Mouse (Mus musculus) MEL (cell line): Measurements from ENCODE around the gene Casp6. TPM values are rescaled to one million over a fixed set of nuclear protein-coding genes. Genes with fewer than 3 reads are reported as not detected.

Experiments
- DNase-seq: peaks from one replicate; pipeline ENCODE4 v3.0.0; 2011; ENCODE audit warnings: low read depth, low spot score
- H3K27ac ChIP-seq: 2 replicates; pipeline ENCODE4 v1.5.1; 2012; ENCODE audit warnings: low read depth, mild to moderate bottlenecking, control low read depth, low read length, moderate library complexity; ENCODE audit not compliant: control insufficient read depth
- H3K27me3 ChIP-seq, 2 experiments: fragments of 150-350 bp in 1 of 2; sonication (generic) in 1 of 2; 2 replicates each; pipeline ENCODE4 v1.6.1; 2012; ENCODE audit warnings: low read length in 2 of 2, mild to moderate bottlenecking in 2 of 2, improper control_type of control experiment in 1 of 2, moderate library complexity in 1 of 2; ENCODE audit not compliant: insufficient read depth in 2 of 2, control insufficient read depth in 1 of 2
- H3K36me3 ChIP-seq, 2 experiments: 2 replicates each; pipeline ENCODE4 v1.6.1; 2012 to 2014; ENCODE audit warnings: low read length in 2 of 2, improper control_type of control experiment in 1 of 2, inconsistent platforms in 1 of 2, mild to moderate bottlenecking in 1 of 2; ENCODE audit not compliant: insufficient read depth in 2 of 2, control insufficient read depth in 1 of 2
- H3K4me1 ChIP-seq, 2 experiments: fragments of 150-350 bp in 1 of 2; sonication (generic) in 1 of 2; 2 replicates each; pipeline ENCODE4 v1.6.1; 2012; ENCODE audit warnings: low read length in 2 of 2, improper control_type of control experiment in 1 of 2, mild to moderate bottlenecking in 1 of 2; ENCODE audit not compliant: insufficient read depth in 2 of 2, control insufficient read depth in 1 of 2
- H3K4me3 ChIP-seq, 2 experiments: fragments of 150-350 bp in 1 of 2; sonication (generic) in 1 of 2; 2 replicates each; pipeline ENCODE4 v1.5.1; 2012; ENCODE audit warnings: low read depth in 2 of 2, low read length in 2 of 2, mild to moderate bottlenecking in 2 of 2, moderate library complexity in 2 of 2, control low read depth in 1 of 2, improper control_type of control experiment in 1 of 2; ENCODE audit not compliant: control insufficient read depth in 1 of 2, insufficient read depth in 1 of 2
- H3K79me2 ChIP-seq: 2 replicates; pipeline ENCODE4 v1.6.1; 2012; ENCODE audit warnings: mild to moderate bottlenecking, low read length, moderate library complexity; ENCODE audit not compliant: control insufficient read depth, poor library complexity, insufficient read depth
- H3K9ac ChIP-seq: 2 replicates; pipeline ENCODE4 v1.6.1; 2012; ENCODE audit warnings: low read depth, mild to moderate bottlenecking, control low read depth, low read length, moderate library complexity; ENCODE audit not compliant: control insufficient read depth, poor library complexity, severe bottlenecking
- H3K9me3 ChIP-seq: fragments of 150-350 bp; sonication (generic); replicated peaks from 2 replicates; pipeline ENCODE4 v1.6.1; 2012; ENCODE audit warnings: mild to moderate bottlenecking, low read length, improper control_type of control experiment, moderate library complexity; ENCODE audit not compliant: insufficient read depth
- BHLHE40 ChIP-seq: IDR thresholded peaks from 2 replicates; pipeline ENCODE4 v1.6.1; 2012; ENCODE audit warnings: low read depth, mild to moderate bottlenecking, inconsistent platforms, low read length, improper control_type of control experiment, borderline replicate concordance
- CTCF ChIP-seq, 3 experiments: IDR thresholded peaks in 2 of 3; conservative IDR thresholded peaks in 1 of 3; 2 replicates each; pipeline ENCODE4 v1.5.1; 2011 to 2012; ENCODE audit warnings: low read length in 3 of 3, low read depth in 2 of 3, mild to moderate bottlenecking in 2 of 3, improper control_type of control experiment in 1 of 3, inconsistent platforms in 1 of 3, mixed read lengths in 1 of 3, moderate library complexity in 1 of 3; ENCODE audit not compliant: control insufficient read depth in 1 of 3, insufficient read depth in 1 of 3, poor library complexity in 1 of 3, severe bottlenecking in 1 of 3
- E2F4 ChIP-seq: IDR thresholded peaks from 2 replicates; pipeline ENCODE4 v1.6.1; 2011; ENCODE audit warnings: low read depth, low read length, improper control_type of control experiment, borderline replicate concordance
- ELF1 ChIP-seq: IDR thresholded peaks from 2 replicates; pipeline ENCODE4 v1.6.1; 2014; ENCODE audit warnings: low read depth, mild to moderate bottlenecking, inconsistent platforms, low read length, improper control_type of control experiment, moderate library complexity
- GABPA ChIP-seq: IDR thresholded peaks from 2 replicates; pipeline ENCODE4 v1.6.1; 2012; ENCODE audit warnings: low read depth, mild to moderate bottlenecking, inconsistent platforms, low read length, improper control_type of control experiment, moderate library complexity
- JUND ChIP-seq: IDR thresholded peaks from 2 replicates; pipeline ENCODE4 v1.6.1; 2011; ENCODE audit warnings: low read depth, mild to moderate bottlenecking, improper control_type of control experiment, low read length
- MEF2A ChIP-seq: IDR thresholded peaks from 2 replicates; pipeline ENCODE4 v1.6.1; 2014; ENCODE audit warnings: low read depth, mild to moderate bottlenecking, inconsistent platforms, low read length, improper control_type of control experiment; ENCODE audit not compliant: poor library complexity, insufficient replicate concordance, severe bottlenecking; ENCODE audit errors: extremely low read depth
- MXI1 ChIP-seq: IDR thresholded peaks from 2 replicates; pipeline ENCODE4 v1.6.1; 2011; ENCODE audit warnings: mild to moderate bottlenecking, low read depth, low read length, improper control_type of control experiment
- MYC ChIP-seq: IDR thresholded peaks from 2 replicates; pipeline ENCODE4 v1.6.1; 2011; ENCODE audit warnings: low read depth, mild to moderate bottlenecking, low read length, improper control_type of control experiment, moderate library complexity
- NELFE ChIP-seq: IDR thresholded peaks from 2 replicates; pipeline ENCODE4 v1.6.1; 2011; ENCODE audit warnings: low read depth, low read length, improper control_type of control experiment
- NRF1 ChIP-seq: IDR thresholded peaks from 2 replicates; pipeline ENCODE4 v1.6.1; 2014; ENCODE audit warnings: low read depth, mild to moderate bottlenecking, inconsistent platforms, low read length, improper control_type of control experiment, moderate library complexity; ENCODE audit not compliant: poor library complexity, insufficient read depth, severe bottlenecking
- POLR2A ChIP-seq, 2 experiments: IDR thresholded peaks; 2 replicates each; pipeline ENCODE4 v1.6.1; 2011 to 2012; ENCODE audit warnings: low read length in 2 of 2, mild to moderate bottlenecking in 2 of 2, control low read depth in 1 of 2, improper control_type of control experiment in 1 of 2, low read depth in 1 of 2, moderate library complexity in 1 of 2; ENCODE audit not compliant: control insufficient read depth in 1 of 2, insufficient read depth in 1 of 2, poor library complexity in 1 of 2
- POLR2AphosphoS2 ChIP-seq: IDR thresholded peaks from 2 replicates; pipeline ENCODE4 v1.6.1; 2011; ENCODE audit warnings: low read length, improper control_type of control experiment
- POLR2AphosphoS5 ChIP-seq: IDR thresholded peaks from 2 replicates; pipeline ENCODE4 v1.6.1; 2012; ENCODE audit warnings: low read depth, borderline replicate concordance, mild to moderate bottlenecking, inconsistent platforms, low read length, moderate library complexity, mixed read lengths
- RAD21 ChIP-seq: IDR thresholded peaks from 2 replicates; pipeline ENCODE4 v1.6.1; 2011; ENCODE audit warnings: mild to moderate bottlenecking, low read depth, low read length, improper control_type of control experiment
- RCOR1 ChIP-seq: IDR thresholded peaks from 2 replicates; pipeline ENCODE4 v1.6.1; 2012; ENCODE audit warnings: low read depth, mild to moderate bottlenecking, inconsistent platforms, low read length, improper control_type of control experiment
- SIN3A ChIP-seq: IDR thresholded peaks from 2 replicates; pipeline ENCODE4 v1.6.1; 2012; ENCODE audit warnings: low read length, improper control_type of control experiment, inconsistent platforms
- SMC3 ChIP-seq: IDR thresholded peaks from 2 replicates; pipeline ENCODE4 v1.6.1; 2011; ENCODE audit warnings: low read depth, low read length, improper control_type of control experiment
- TAL1 ChIP-seq: IDR thresholded peaks from 2 replicates; pipeline ENCODE4 v1.6.1; 2012; ENCODE audit warnings: mild to moderate bottlenecking, inconsistent platforms, low read length, moderate library complexity, mixed read lengths
- TBP ChIP-seq: IDR thresholded peaks from 2 replicates; pipeline ENCODE4 v1.8.0; 2011; ENCODE audit warnings: low read depth, low read length, improper control_type of control experiment
- TCF12 ChIP-seq: IDR thresholded peaks from 2 replicates; pipeline ENCODE4 v1.6.1; 2014; ENCODE audit warnings: low read depth, mild to moderate bottlenecking, inconsistent platforms, low read length, improper control_type of control experiment, moderate library complexity
- UBTF ChIP-seq: IDR thresholded peaks from 2 replicates; pipeline ENCODE4 v1.6.1; 2012; ENCODE audit warnings: low read depth, mild to moderate bottlenecking, inconsistent platforms, low read length, improper control_type of control experiment, moderate library complexity, borderline replicate concordance; ENCODE audit not compliant: insufficient read depth
- USF1 ChIP-seq: IDR thresholded peaks from 2 replicates; pipeline ENCODE4 v1.6.1; 2014; ENCODE audit warnings: low read depth, mild to moderate bottlenecking, inconsistent platforms, low read length, improper control_type of control experiment, moderate library complexity
- ZC3H11A ChIP-seq: IDR thresholded peaks from 2 replicates; pipeline ENCODE4 v1.6.1; 2012; ENCODE audit warnings: low read depth, mild to moderate bottlenecking, inconsistent platforms, low read length, improper control_type of control experiment
- ZKSCAN1 ChIP-seq: IDR thresholded peaks from 2 replicates; pipeline ENCODE4 v1.6.1; 2012; ENCODE audit warnings: low read depth, mild to moderate bottlenecking, inconsistent platforms, low read length, improper control_type of control experiment, moderate library complexity
- ZNF384 ChIP-seq: IDR thresholded peaks from 2 replicates; pipeline ENCODE4 v1.6.1; 2012; ENCODE audit warnings: low read depth, mild to moderate bottlenecking, inconsistent platforms, low read length, improper control_type of control experiment
- polyA plus RNA-seq, 2 experiments: library from polyadenylated mRNA; stranded (reverse) in 1 of 2; unstranded in 1 of 2; fragments of >175 nt in 1 of 2; fragments of >200 nt in 1 of 2; gene quantifications; 2 replicates each; pipeline versions ENCODE4 v1.2.1 to v1.2.4; 2012; ENCODE audit warnings: low replicate concordance in 2 of 2, low read depth in 1 of 2; ENCODE audit not compliant: insufficient read length in 2 of 2, insufficient read depth in 1 of 2, missing spikeins in 1 of 2
- total RNA-seq: library from RNA; depleted of rRNA; stranded (reverse); fragments of 300-350 nt; gene quantifications from 2 replicates; pipeline ENCODE4 v1.2.3, GENCODE M21; 2012

Casp6 gene
- total and polyA plus RNA-seq, 3 experiments: 8.7 to 34.2 TPM; not detected in 1

- no peak for TF ChIP-seq MEF2A
- TF ChIP-seq POLR2AphosphoS5: no peak
- TF ChIP-seq, all 39 proteins: peak for 8
Observed at GRCm38 (mm10) chr3:129901271-129901809, at the start of gene Casp6 (continued).

- H3K4me1 ChIP-seq: no peaks in the 10 kb centered on the region
- peak overlapping the region; percentile 72 for H3K9ac ChIP-seq
- H3K27ac ChIP-seq: no peak overlapping the region
- DNase-seq: peak; percentile 69
- H3K36me3 ChIP-seq: peaks cover 0 to 2% of the 10 kb centered on the region in 2 experiments; a peak in 1 of 4 replicates
- peak overlapping the region; percentile 50 to 67 for H3K4me3 ChIP-seq
- H3K79me2 ChIP-seq: no peaks in the 10 kb centered on the region
- no peaks in the 10 kb centered on the region for H3K27me3 ChIP-seq
- H3K9me3 ChIP-seq: no peaks in the 10 kb centered on the region
- TF ChIP-seq E2F4 (no peak), TCF12 (no peak), GABPA (no peak), NELFE (peak; percentile 44; the same call in 1 of the 2 replicates), POLR2A (IDR thresholded peaks at IDR 0.05; ENCODE audit: control insufficient read depth in 1 of 2, insufficient read depth in 1 of 2, low read depth in 1 of 2, low read length in 2 of 2, poor library complexity in 1 of 2) (peak in 1 of 2 experiments; percentile 53; a peak in 2 of 4 replicates), POLR2AphosphoS2 (no peak), TBP (peak; percentile 59; the same call in 1 of the 2 replicates), CTCF (IDR thresholded peaks at IDR 0.05 in 2 of 3, conservative IDR thresholded peaks at IDR 0.05 in 1 of 3; ENCODE audit: control insufficient read depth in 1 of 3, insufficient read depth in 1 of 3, low read depth in 2 of 3, low read length in 3 of 3, poor library complexity in 1 of 3, severe bottlenecking in 1 of 3) (no peak), MEF2A (no peak)
Observed at GRCm38 (mm10) chr3:129862592-129862991, 38.6 kb upstream of the Casp6 start.

GRCm38 (mm10) chr3:129863698-129864097, 37.5 kb upstream of the Casp6 start:
- Histone ChIP-seq H3K79me2 (no peaks in the 10 kb centered on the region), H3K27me3 (no peaks in the 10 kb centered on the region), H3K27ac (peak overlapping the region; percentile 51), H3K4me1 (no peaks in the 10 kb centered on the region), H3K9ac (peak overlapping the region; percentile 72), H3K9me3 (no peaks in the 10 kb centered on the region), H3K4me3 (peak overlapping the region; percentile 50 to 67), H3K36me3 (peaks cover 0 to 2% of the 10 kb centered on the region in 2 experiments; a peak in 1 of 4 replicates)
- DNase-seq: peak; percentile 91
- TF ChIP-seq RCOR1 (no peak), ELF1 (no peak), NRF1 (no peak), TBP (0 out of 2 replicates have a peak, but pooled peaks have one; percentile 14), TCF12 (0 out of 2 replicates have a peak, but pooled peaks have one; percentile 30), MYC (peak; percentile 46; the same call in 1 of the 2 replicates), USF1 (no peak), SIN3A (peak; percentile 39), SMC3 (peak; percentile 81), UBTF (no peak), BHLHE40 (no peak), JUND (0 out of 2 replicates have a peak, but pooled peaks have one; percentile 31), TAL1 (no peak), ZNF384 (no peak), MXI1 (no peak), ZC3H11A (peak; percentile 55), POLR2A (IDR thresholded peaks at IDR 0.05; ENCODE audit: control insufficient read depth in 1 of 2, insufficient read depth in 1 of 2, low read depth in 1 of 2, low read length in 2 of 2, poor library complexity in 1 of 2) (no peak), CTCF (IDR thresholded peaks at IDR 0.05 in 2 of 3, conservative IDR thresholded peaks at IDR 0.05 in 1 of 3; ENCODE audit: control insufficient read depth in 1 of 3, insufficient read depth in 1 of 3, low read depth in 2 of 3, low read length in 3 of 3, poor library complexity in 1 of 3, severe bottlenecking in 1 of 3) (peak; percentile 91 to 97 (median 96)), MEF2A (no peak), RAD21 (peak; percentile 84), ZKSCAN1 (no peak)
